Mouse (Mus musculus) heart, postnatal 0 days (tissue): Measurements from ENCODE around the gene Mtx2.

Source experiments
- CTCF ChIP-seq: IDR thresholded peaks from 2 replicates; pipeline ENCODE4 v1.5.1; 2016; ENCODE audit warnings: antibody characterized with exemption, control low read depth, low read depth
- EP300 ChIP-seq: IDR thresholded peaks from 2 replicates; pipeline ENCODE4 v1.6.1; 2016; ENCODE audit warnings: antibody characterized with exemption, low read depth

GRCm38 (mm10) chr2:74912031-74912430 is 86.4 kb downstream of the Mtx2 start:
- TF ChIP-seq CTCF: no peak
- TF ChIP-seq EP300: no peak
